Mouse (Mus musculus) left cerebral cortex, adult 9 months (tissue): ENCODE measurements around the gene Olfr1193.
"Not testable (repeated sequence)": the region's sequence is repeated elsewhere in the genome, so short reads cannot be mapped to it uniquely, and the experiment has no call there.

Source experiments
- DNase-seq, 2 experiments: peaks; one replicate each; pipeline ENCODE4 v3.0.0; 2022; ENCODE audit warnings: low spot score in 2 of 2

The Olfr1193 gene

GRCm38 (mm10) chr2:88675328-88675727 is at the start of gene Olfr1193:
Gene Olfr1193 (plus strand): TSS chr2:88675628.
- DNase-seq, result not testable (repeated sequence)

- DNase-seq, result not testable (repeated sequence)
These were observed 35.2 kb upstream of the Olfr1193 start, which contains the start of gene Olfr1191-ps1 for GRCm38 (mm10) chr2:88640242-88640641. Gene Olfr1191-ps1 (plus strand): TSS chr2:88640542.

GRCm38 (mm10) chr2:88648209-88648608 is 27.2 kb upstream of the Olfr1193 start, which contains the start of gene Olfr1192-ps1:
Gene Olfr1192-ps1 (plus strand): TSS chr2:88648509.
- DNase-seq, result no peak

GRCm38 (mm10) chr2:88689087-88689486 is 13.7 kb downstream of the Olfr1193 start, which contains the start of gene Olfr1195:
Gene Olfr1195 (minus strand): TSS chr2:88689187.
- DNase-seq, result no peak

- DNase-seq, result no peak
These were observed 29.1 kb downstream of the Olfr1193 start, which contains the start of gene Olfr1196 for GRCm38 (mm10) chr2:88704497-88704896. Gene Olfr1196 (minus strand): TSS chr2:88704597.
